Mouse (Mus musculus) ES-E14 (cell line): Measurements from ENCODE around the gene Kera.

Experiments used
- CHD2 ChIP-seq: IDR thresholded peaks from 2 replicates; pipeline ENCODE4 v1.6.1; 2014; ENCODE audit warnings: mild to moderate bottlenecking, low read depth, low read length, inconsistent platforms
- ZNF384 ChIP-seq: IDR thresholded peaks from 2 replicates; pipeline ENCODE4 v1.6.1; 2012; ENCODE audit warnings: low read depth, low read length, inconsistent platforms

DNA sequence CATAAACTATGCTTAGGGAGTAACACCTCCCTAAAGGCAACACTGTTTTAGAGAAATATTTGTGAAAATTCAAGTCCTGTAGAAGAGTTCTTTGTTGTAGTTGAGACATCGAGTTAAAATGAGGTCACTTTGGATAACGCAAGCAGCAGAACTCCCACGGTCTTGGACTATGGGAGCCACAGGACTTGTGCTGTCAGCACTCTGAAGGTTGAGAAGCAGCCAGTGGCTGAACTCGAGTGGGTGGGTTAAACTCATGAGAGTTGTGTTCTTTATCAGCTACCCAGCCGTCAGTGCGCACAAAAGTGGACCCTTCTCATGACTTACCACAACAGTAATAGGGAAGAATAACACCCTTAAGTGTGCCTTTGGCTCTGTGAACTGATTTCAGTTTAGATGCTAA is 17.1 kb upstream of the Kera start:
- TF ChIP-seq CHD2: no peak
- TF ChIP-seq ZNF384: no peak
